Mouse (Mus musculus) cerebellum, adult 2 months (tissue): ENCODE data around the gene Rspry1. TPM values are rescaled to one million over a fixed set of nuclear protein-coding genes. Genes with fewer than 3 reads are reported as not detected.

Source experiments
- DNase-seq, 2 experiments: peaks; one replicate each; pipeline ENCODE4 v3.0.0; 2021
- H3K27ac ChIP-seq: fragments of 200-500 bp; 2 replicates; pipeline ENCODE4 v1.5.1; 2012; ENCODE audit warnings: low read length, control low read depth, inconsistent platforms; ENCODE audit not compliant: insufficient read depth
- H3K27me3 ChIP-seq: fragments of 200-500 bp; 2 replicates; pipeline ENCODE4 v1.6.1; 2012; ENCODE audit warnings: inconsistent platforms, mild to moderate bottlenecking, low read length, moderate library complexity; ENCODE audit not compliant: control insufficient read depth, insufficient read depth
- H3K4me1 ChIP-seq: fragments of 200-500 bp; 2 replicates; pipeline ENCODE4 v1.6.1; 2011; ENCODE audit warnings: low read length; ENCODE audit not compliant: control insufficient read depth, insufficient read depth
- H3K4me3 ChIP-seq: fragments of 200-500 bp; replicated peaks from 2 replicates; pipeline ENCODE3; 2011; ENCODE audit warnings: mild to moderate bottlenecking, low read depth, low read length, control low read depth; ENCODE audit not compliant: insufficient read depth
- CTCF ChIP-seq: fragments of 200-500 bp; IDR thresholded peaks from 2 replicates; pipeline ENCODE4 v1.5.1; 2011; ENCODE audit warnings: low read depth, mild to moderate bottlenecking, control low read depth, low read length, moderate library complexity, borderline replicate concordance; ENCODE audit not compliant: insufficient read depth
- POLR2A ChIP-seq: fragments of 200-500 bp; IDR thresholded peaks from 2 replicates; pipeline ENCODE4 v1.6.1; 2011; ENCODE audit warnings: low read length, control low read depth, borderline replicate concordance; ENCODE audit not compliant: insufficient read depth
- WGBS: fragments of 180-500 bp; shearing (Covaris S2); methylation state at CpG from one replicate; pipeline ENCODE4 v1.1.7; 2018; 5-methylcytosine and 5-hydroxymethylcytosine counted together
- polyA plus RNA-seq: library from polyadenylated mRNA; depleted of rRNA; stranded (reverse); fragments of >200 nt; gene quantifications from 2 replicates; pipeline ENCODE4 v1.2.3, GENCODE M21; 2012

Gene Rspry1
- polyA plus RNA-seq, 1 experiment, result 22.0 TPM

DNA sequence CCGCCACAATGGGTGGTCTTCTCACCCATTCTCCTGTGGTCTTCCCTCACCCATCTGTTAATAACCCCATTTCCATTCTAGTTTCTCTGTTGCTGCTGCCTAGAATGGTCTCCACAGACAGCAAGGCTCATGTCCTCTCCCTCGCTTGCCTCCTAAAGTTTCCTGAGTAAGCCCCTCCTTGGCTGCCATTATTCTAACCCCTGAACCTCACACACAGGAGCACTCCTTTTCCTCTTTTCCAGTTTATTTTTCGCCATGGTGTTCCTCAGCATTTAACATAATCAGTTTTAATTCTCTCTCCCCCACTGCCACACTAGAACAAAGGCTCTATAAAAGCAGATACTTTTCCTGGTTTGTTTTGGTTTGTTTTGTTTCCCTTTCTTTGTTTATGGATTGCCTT, 51.2 kb downstream of the Rspry1 start:
- no peak overlapping the region for H3K4me3 ChIP-seq
- no peak overlapping the region for H3K27ac ChIP-seq
- no peak for DNase-seq
- no peak for TF ChIP-seq CTCF
- TF ChIP-seq POLR2A, result no peak
- no peaks in the 10 kb centered on the region for H3K27me3 ChIP-seq
- WGBS, result 91% methylated on average over 3 of the region's 3 CpGs
- H3K4me1 ChIP-seq, result no peaks in the 10 kb centered on the region

DNA sequence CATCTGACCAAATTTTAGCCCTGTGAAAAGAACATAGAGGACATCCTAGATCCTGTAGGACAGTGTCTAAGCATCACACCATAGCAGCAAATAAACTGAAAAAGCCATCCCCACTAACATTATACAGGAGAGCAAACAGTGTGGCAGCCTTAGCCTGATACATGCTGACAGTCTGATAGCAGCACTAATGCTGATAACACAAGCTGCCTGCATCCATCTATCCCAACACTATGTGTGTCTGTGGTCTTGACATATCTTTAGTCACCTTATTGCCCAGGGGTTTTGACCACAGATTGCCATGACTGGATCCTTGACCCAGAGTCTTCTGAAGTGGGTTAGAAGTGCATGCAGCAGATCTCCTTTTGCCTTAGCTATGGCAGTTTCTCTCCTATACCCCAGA, 53.3 kb downstream of the Rspry1 start:
- Histone ChIP-seq H3K27me3 (no peaks in the 10 kb centered on the region), H3K4me1 (no peaks in the 10 kb centered on the region), H3K27ac (no peak overlapping the region), H3K4me3 (no peak overlapping the region)
- no peak for DNase-seq
- TF ChIP-seq CTCF, result no peak
- no peak for TF ChIP-seq POLR2A

DNA sequence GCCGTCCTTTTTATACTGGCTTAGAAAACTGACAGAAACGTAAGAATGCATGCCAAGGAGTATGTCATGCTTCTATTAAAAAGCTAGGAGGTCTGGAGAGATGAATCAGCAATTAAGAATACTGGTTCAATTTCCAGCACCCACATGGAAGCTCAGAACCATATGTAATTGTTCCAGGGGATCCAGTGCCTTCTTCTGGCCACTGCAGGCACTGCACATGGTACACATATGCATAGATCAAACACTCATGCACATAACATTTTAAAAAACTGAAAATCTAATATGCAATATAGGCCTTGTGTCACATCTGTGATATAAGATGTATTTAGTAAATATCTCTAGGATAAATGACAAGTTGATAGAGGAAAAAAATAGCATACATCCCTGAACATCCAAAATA, 56.3 kb downstream of the Rspry1 start:
- Histone ChIP-seq H3K27me3 (no peaks in the 10 kb centered on the region), H3K27ac (no peak overlapping the region), H3K4me3 (no peak overlapping the region), H3K4me1 (no peaks in the 10 kb centered on the region)
- 23% methylated on average over 2 of the region's 2 CpGs for WGBS
- TF ChIP-seq POLR2A (no peak), CTCF (no peak)
- DNase-seq, result no peak

DNA sequence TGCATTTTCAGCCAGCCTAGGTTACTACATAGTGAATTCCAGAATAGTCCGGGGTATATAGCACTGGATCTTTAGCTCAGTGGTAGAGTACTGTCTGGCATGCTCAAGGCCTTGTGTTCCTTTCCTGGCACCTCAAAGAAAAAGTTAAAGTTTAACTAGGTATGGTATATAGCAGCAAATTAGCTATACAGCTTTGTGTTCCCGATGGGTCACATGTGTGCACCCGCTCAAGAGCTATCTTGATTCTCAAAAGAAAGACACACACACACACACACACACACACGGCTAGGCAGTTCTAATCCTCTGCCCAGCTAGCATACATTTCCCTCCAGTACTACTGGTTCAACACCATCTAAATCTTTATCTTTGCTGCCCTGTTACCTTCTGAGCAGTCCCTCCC, 58.7 kb downstream of the Rspry1 start:
- Histone ChIP-seq H3K27ac (no peak overlapping the region), H3K27me3 (no peaks in the 10 kb centered on the region), H3K4me1 (no peaks in the 10 kb centered on the region), H3K4me3 (no peak overlapping the region)
- 95% methylated on average over 4 of the region's 4 CpGs for WGBS
- TF ChIP-seq CTCF, result no peak
- no peak for TF ChIP-seq POLR2A
- DNase-seq, result no peak

DNA sequence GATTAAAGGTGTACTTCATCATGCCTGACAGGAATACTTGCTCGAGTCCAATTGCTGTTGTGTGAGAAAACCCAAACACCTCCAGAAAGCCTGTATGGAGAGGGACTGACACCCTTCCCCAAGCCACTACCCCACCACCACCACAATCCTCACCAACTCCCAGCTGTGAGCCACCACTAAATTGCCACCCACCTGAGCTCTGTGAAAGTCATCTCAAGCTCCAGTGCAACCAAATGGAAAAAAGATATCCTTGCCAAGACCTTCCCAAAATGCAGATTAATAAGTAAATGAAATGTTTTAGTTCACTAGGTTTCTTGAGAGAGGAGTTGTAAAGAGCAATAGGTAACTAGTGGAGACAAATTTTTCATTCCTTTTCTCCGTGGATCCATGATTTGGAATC, 63.0 kb downstream of the Rspry1 start:
- H3K27ac ChIP-seq, result no peak overlapping the region
- H3K27me3 ChIP-seq, result no peaks in the 10 kb centered on the region
- WGBS, result 84% methylated on average over 2 of the region's 2 CpGs
- no peak overlapping the region for H3K4me3 ChIP-seq
- TF ChIP-seq POLR2A, result no peak
- TF ChIP-seq CTCF, result no peak
- no peaks in the 10 kb centered on the region; the same call in 1 of the 2 replicates for H3K4me1 ChIP-seq
- no peak for DNase-seq

DNA sequence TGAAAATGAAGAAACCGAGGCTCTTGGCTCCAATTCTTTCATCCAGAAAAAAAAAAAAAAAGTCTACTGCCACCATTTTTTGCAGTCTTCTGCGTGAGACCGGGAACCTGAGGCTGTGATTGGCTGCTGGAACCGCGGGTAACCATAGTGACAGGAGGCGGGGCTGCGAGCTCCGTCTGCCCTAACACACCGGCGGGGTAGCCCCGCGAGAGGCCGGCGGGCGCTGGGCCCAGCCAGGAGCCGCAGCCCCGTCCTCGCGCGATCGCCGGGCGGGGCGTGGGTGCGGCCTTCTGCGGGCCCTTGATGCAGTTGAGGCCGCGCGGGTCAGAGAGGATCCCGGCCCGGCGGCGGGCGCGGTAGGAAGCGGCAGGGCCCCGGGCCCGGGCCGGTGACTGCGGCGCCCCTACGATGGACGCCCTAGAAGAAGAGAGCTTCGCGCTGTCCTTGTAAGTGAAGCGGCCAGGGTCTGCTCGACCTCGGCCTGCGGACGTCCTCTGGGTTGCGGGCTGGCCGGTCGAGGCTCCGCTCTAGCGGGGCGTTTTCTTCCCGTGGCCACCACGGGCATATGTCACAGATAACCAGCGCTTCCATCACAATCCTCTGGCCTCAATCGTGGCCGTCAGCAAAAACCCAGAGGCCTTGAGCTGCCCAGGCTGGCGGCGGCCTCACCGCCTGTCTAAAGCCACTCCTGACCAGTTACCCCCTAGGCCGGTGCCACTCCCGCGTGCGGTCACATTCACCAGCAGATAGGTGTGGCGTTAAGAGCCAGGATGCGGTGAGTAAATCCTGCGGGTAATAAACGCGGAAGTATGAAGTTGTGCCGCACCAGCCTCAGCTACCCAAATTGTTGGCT, 64.9 kb downstream of the Rspry1 start, which contains the start of gene Arl2bp:
TSS of gene Arl2bp (plus strand) at position 145 of the 853 bp plus-strand sequence.
- under 1% methylated on average over 74 of the region's 74 CpGs for WGBS
- H3K27me3 ChIP-seq, result no peaks in the 10 kb centered on the region
- TF ChIP-seq POLR2A, result peak; percentile 43; the same call in 1 of the 2 replicates
- TF ChIP-seq CTCF, result no peak

DNA sequence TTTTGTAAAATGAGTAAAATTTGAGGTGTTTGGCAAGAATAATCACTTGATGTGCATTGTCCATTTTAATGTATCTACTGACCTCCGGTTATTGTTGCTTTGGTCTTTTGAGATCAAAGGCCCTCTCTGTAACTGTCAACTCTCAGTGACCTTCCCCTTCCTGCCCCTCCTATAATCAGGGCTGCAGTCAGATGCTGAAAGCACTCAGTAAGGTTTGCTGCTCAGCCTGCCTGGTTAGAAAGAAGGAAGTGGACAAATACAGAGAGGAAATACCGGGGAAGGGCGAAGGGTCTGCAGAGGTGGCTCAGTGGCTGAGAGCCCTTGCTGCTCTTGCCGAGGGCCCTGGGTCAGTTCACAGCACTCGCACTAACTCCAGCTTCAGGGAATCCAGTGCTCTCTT, 72.6 kb downstream of the Rspry1 start:
- no peak for TF ChIP-seq POLR2A
- TF ChIP-seq CTCF, result no peak
- 89% methylated on average over 5 of the region's 5 CpGs for WGBS
- no peak overlapping the region for H3K27ac ChIP-seq

More for the DNA sequence above, 64.9 kb downstream of the Rspry1 start, which contains the start of gene Arl2bp:
- Histone ChIP-seq H3K4me1 (no peaks in the 10 kb centered on the region; the same call in 1 of the 2 replicates), H3K4me3 (peak within 1 kb of the TSS; percentile 66), H3K27ac (peak within 1 kb of the TSS; percentile 70)
- DNase-seq, result peak; percentile 94 to 95

DNA sequence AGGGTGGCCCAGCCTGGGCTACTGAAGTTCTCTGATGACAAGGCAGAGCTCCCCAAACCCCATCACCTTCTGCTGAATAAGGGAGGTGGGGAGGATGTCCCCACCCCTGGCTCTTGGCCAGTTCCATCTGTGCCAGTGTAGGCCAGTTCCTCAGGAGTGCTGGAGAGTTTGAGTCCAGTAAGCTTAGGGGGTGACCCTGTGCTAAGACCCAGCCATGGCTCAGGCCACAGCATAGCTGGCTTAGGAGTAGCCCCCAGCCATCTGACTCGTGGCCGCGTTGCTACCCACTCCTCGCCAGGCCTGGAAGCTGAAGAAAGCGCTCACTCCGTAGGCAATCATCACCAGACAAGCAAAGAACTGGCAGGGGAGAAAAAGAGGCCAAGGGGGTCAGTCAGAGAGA, 74.2 kb downstream of the Rspry1 start:
- TF ChIP-seq POLR2A, result no peak
- TF ChIP-seq CTCF, result no peak
- H3K27ac ChIP-seq, result no peak overlapping the region
- 42% methylated on average over 6 of the region's 6 CpGs for WGBS

More for the DNA sequence above, 72.6 kb downstream of the Rspry1 start:
- no peak for DNase-seq
- Histone ChIP-seq H3K4me3 (no peak overlapping the region), H3K27me3 (no peaks in the 10 kb centered on the region), H3K4me1 (no peaks in the 10 kb centered on the region)

More for the DNA sequence above, 74.2 kb downstream of the Rspry1 start:
- DNase-seq, result no peak
- no peak overlapping the region for H3K4me3 ChIP-seq
- no peaks in the 10 kb centered on the region for H3K27me3 ChIP-seq
- no peaks in the 10 kb centered on the region for H3K4me1 ChIP-seq
